Mouse (Mus musculus) midbrain, embryonic 13.5 days (tissue): ENCODE results near the gene Gm17545. TPM values are rescaled to one million over a fixed set of nuclear protein-coding genes. Genes with fewer than 3 reads are reported as not detected.

ENCODE experiments used
- ATAC-seq: fragments of 200-750 bp; cut with Nextera tagmentation; 2 replicates; pipeline ENCODE4 v1.8.0; 2017; ENCODE audit warnings: mild to moderate bottlenecking, moderate TSS enrichment, moderate library complexity
- H3K27ac ChIP-seq: fragments of 300-500 bp; sonication (generic); 2 replicates; pipeline ENCODE4 v1.5.1; 2015; ENCODE audit warnings: inconsistent platforms, mild to moderate bottlenecking, moderate library complexity
- H3K27me3 ChIP-seq: fragments of 300-500 bp; sonication (generic); 2 replicates; pipeline ENCODE4 v1.6.1; 2015; ENCODE audit warnings: mild to moderate bottlenecking, inconsistent platforms
- H3K36me3 ChIP-seq: fragments of 300-500 bp; sonication (generic); 2 replicates; pipeline ENCODE4 v1.6.1; 2015; ENCODE audit warnings: mild to moderate bottlenecking, inconsistent platforms
- H3K4me1 ChIP-seq: fragments of 300-500 bp; sonication (generic); replicated peaks from 2 replicates; pipeline ENCODE4 v1.6.1; 2015; ENCODE audit warnings: inconsistent platforms
- H3K4me2 ChIP-seq: fragments of 300-500 bp; sonication (generic); replicated peaks from 2 replicates; pipeline ENCODE4 v1.6.1; 2015; ENCODE audit warnings: moderate library complexity, mild to moderate bottlenecking, inconsistent platforms
- H3K4me3 ChIP-seq: fragments of 300-500 bp; sonication (generic); replicated peaks from 2 replicates; pipeline ENCODE4 v1.5.1; 2015; ENCODE audit warnings: mild to moderate bottlenecking, inconsistent platforms
- H3K9ac ChIP-seq: fragments of 300-500 bp; sonication (generic); replicated peaks from 2 replicates; pipeline ENCODE4 v1.6.1; 2015; ENCODE audit warnings: mild to moderate bottlenecking, inconsistent platforms
- H3K9me3 ChIP-seq: fragments of 300-500 bp; sonication (generic); 2 replicates; pipeline ENCODE4 v1.6.1; 2016; ENCODE audit warnings: mild to moderate bottlenecking, inconsistent platforms
- WGBS: fragments of 180-500 bp; shearing (Covaris S2); methylation state at CpG from one replicate; pipeline ENCODE4 v1.1.7; 2015; 5-methylcytosine and 5-hydroxymethylcytosine counted together
- polyA plus RNA-seq: library from polyadenylated mRNA; unstranded; fragments of >200 nt; fragmentation: Nextera tagmentation; extraction: Ambion mirVana; gene quantifications from 2 replicates; pipeline ENCODE4 v1.2.1, GENCODE M21; 2015

Gm17545 gene
- polyA plus RNA-seq, 1 experiment from 2014 or later: not detected

GRCm38 (mm10) chr9:22502972-22503371 lies 48.9 kb downstream of the Gm17545 start:
- Histone ChIP-seq H3K4me1 (no peaks in the 10 kb centered on the region), H3K27me3 (no peaks in the 10 kb centered on the region), H3K9me3 (no peaks in the 10 kb centered on the region), H3K27ac (no peak overlapping the region), H3K36me3 (no peaks in the 10 kb centered on the region; the same call in 1 of the 2 replicates), H3K4me2 (no peak overlapping the region), H3K9ac (no peak overlapping the region), H3K4me3 (no peak overlapping the region)
- ATAC-seq: no peak
- 80% methylated on average over 2 of the region's 2 CpGs for WGBS

- Histone ChIP-seq H3K4me3 (no peak overlapping the region), H3K27me3 (no peaks in the 10 kb centered on the region), H3K27ac (no peak overlapping the region), H3K9ac (no peak overlapping the region), H3K9me3 (no peaks in the 10 kb centered on the region), H3K36me3 (no peaks in the 10 kb centered on the region; the same call in 1 of the 2 replicates), H3K4me1 (no peaks in the 10 kb centered on the region), H3K4me2 (no peak overlapping the region)
- WGBS: 74% methylated on average over 5 of the region's 5 CpGs
- no peak for ATAC-seq
Observed at GRCm38 (mm10) chr9:22503581-22503980, 49.5 kb downstream of the Gm17545 start.

- H3K4me2 ChIP-seq: no peak overlapping the region
- H3K9ac ChIP-seq: no peak overlapping the region
- H3K36me3 ChIP-seq: no peaks in the 10 kb centered on the region
- no peaks in the 10 kb centered on the region for H3K4me1 ChIP-seq
- no peaks in the 10 kb centered on the region for H3K27me3 ChIP-seq
- WGBS: 80% methylated on average over 2 of the region's 2 CpGs
- ATAC-seq: no peak
- no peak overlapping the region for H3K27ac ChIP-seq
- no peak overlapping the region for H3K4me3 ChIP-seq
- H3K9me3 ChIP-seq: no peaks in the 10 kb centered on the region
Observed at GRCm38 (mm10) chr9:22505574-22505973, 51.5 kb downstream of the Gm17545 start.

Other genes with a start within 250 kb of the Gm17545 start
- 10.1 and 13.4 TPM in 2 replicates for gene Zfp809, start 228.6 kb upstream of the Gm17545 start, polyA plus RNA-seq
- 9.7 and 10.0 TPM in 2 replicates for gene Zfp599, start 194.4 kb upstream of the Gm17545 start, polyA plus RNA-seq
- 39.9 and 43.3 TPM in 2 replicates for gene Zfp810, start 146.6 kb upstream of the Gm17545 start, polyA plus RNA-seq
- 10.7 and 12.1 TPM in 2 replicates for gene Anln, start 65.1 kb upstream of the Gm17545 start, polyA plus RNA-seq
- gene 9530077C05Rik, start 42.8 kb upstream of the Gm17545 start, polyA plus RNA-seq: 9.2 and 9.9 TPM in 2 replicates
- 61.6 and 64.8 TPM in 2 replicates for gene Rp9, start 15.5 kb downstream of the Gm17545 start, polyA plus RNA-seq
- 22.5 and 23.8 TPM in 2 replicates for gene Bbs9, start 21.4 kb downstream of the Gm17545 start, polyA plus RNA-seq